In genomic region chr4:121052454-121053323, GRCm38 (mm10) we compare ENCODE assay signal across 9 mouse cellular contexts. TPM values are rescaled to one million over a fixed set of nuclear protein-coding genes. Genes with fewer than 3 reads are reported as not detected.
DNase-seq lines count a peak whose midpoint lies in the region; ATAC-seq lines count a peak whose summit lies in the region.
"Had no signal": no experiment of that assay in that cellular context is flagged by ENCODE, and none has a peak within 500 bp of the region (broad histone marks: within the 10 kb centered on the region; RNA-seq: fewer than 3 reads in every experiment).

No protein-coding gene starts in this region.

- peak overlapping the region; percentile 58 for H3K4me2 ChIP-seq in heart, embryonic 12.5 days
- H3K4me2 ChIP-seq in embryonic facial prominence, embryonic 14.5 days (ENCODE audit: low read depth, low read length): peak overlapping the region; percentile 34
- peak overlapping the region; percentile 34 for H3K4me2 ChIP-seq in midbrain, embryonic 11.5 days

- no peaks in the 10 kb centered on the region for H3K36me3 ChIP-seq in heart, embryonic 12.5 days
- peaks cover 29% of the 10 kb centered on the region; the same call in 1 of the 2 replicates for H3K36me3 ChIP-seq in embryonic facial prominence, embryonic 14.5 days (ENCODE audit: control insufficient read depth, insufficient read depth, low read length)
- H3K36me3 ChIP-seq in midbrain, embryonic 11.5 days (ENCODE audit: control insufficient read depth, insufficient read depth, low read length): no peaks in the 10 kb centered on the region

- H3K9me3 ChIP-seq in heart, embryonic 12.5 days (replicated peaks): no peaks in the 10 kb centered on the region
- H3K9me3 ChIP-seq in embryonic facial prominence, embryonic 14.5 days (ENCODE audit: control insufficient read depth, low read length): no peaks in the 10 kb centered on the region
- H3K9me3 ChIP-seq in midbrain, embryonic 11.5 days (ENCODE audit: control insufficient read depth, low read length): no peaks in the 10 kb centered on the region

- peak overlapping the region; percentile 44; the same call in 1 of the 2 replicates for H3K9ac ChIP-seq in heart, embryonic 12.5 days
- 0 out of 2 replicates have a peak overlapping the region, but pooled peaks have one; percentile 0 for H3K9ac ChIP-seq in embryonic facial prominence, embryonic 14.5 days (ENCODE audit: low read depth, low read length)
- H3K9ac ChIP-seq in midbrain, embryonic 11.5 days (ENCODE audit: low read length): no peak overlapping the region; the same call in 1 of the 2 replicates

- WGBS in heart, embryonic 12.5 days: 10% methylated on average over 35 of the region's 35 CpGs
- 15% methylated on average over 35 of the region's 35 CpGs for WGBS in embryonic facial prominence, embryonic 14.5 days
- WGBS in midbrain, embryonic 11.5 days: 8% methylated on average over 34 of the region's 35 CpGs

- peak; percentile 34; the same call in 1 of the 2 replicates for ATAC-seq in heart, embryonic 12.5 days (ENCODE audit: insufficient number of reproducible peaks, low FRiP score)
- peak; percentile 42; the same call in 1 of the 2 replicates for ATAC-seq in embryonic facial prominence, embryonic 14.5 days (ENCODE audit: low read depth)
- peak; percentile 41; the same call in 1 of the 2 replicates for ATAC-seq in midbrain, embryonic 11.5 days (ENCODE audit: low FRiP score)

- H3K4me3 ChIP-seq in heart, embryonic 12.5 days: peak overlapping the region; percentile 18
- H3K4me3 ChIP-seq in embryonic facial prominence, embryonic 14.5 days (ENCODE audit: low read depth, low read length): peak overlapping the region; percentile 17; the same call in 1 of the 2 replicates
- H3K4me3 ChIP-seq in midbrain, embryonic 11.5 days (ENCODE audit: low read depth, low read length): no peak overlapping the region

- no peak overlapping the region for H3K27ac ChIP-seq in heart, embryonic 12.5 days (ENCODE audit: poor library complexity, severe bottlenecking)
- no peak overlapping the region for H3K27ac ChIP-seq in embryonic facial prominence, embryonic 14.5 days (replicated peaks; ENCODE audit: low read depth, low read length)
- no peak overlapping the region for H3K27ac ChIP-seq in midbrain, embryonic 11.5 days (ENCODE audit: low read depth, low read length)

- peaks cover 14% of the 10 kb centered on the region for H3K4me1 ChIP-seq in heart, embryonic 12.5 days (replicated peaks)
- no peaks in the 10 kb centered on the region for H3K4me1 ChIP-seq in embryonic facial prominence, embryonic 14.5 days (ENCODE audit: control insufficient read depth, insufficient read depth, low read length)
- H3K4me1 ChIP-seq in midbrain, embryonic 11.5 days (ENCODE audit: control insufficient read depth, insufficient read depth, low read length): peaks cover 5% of the 10 kb centered on the region; the same call in 1 of the 2 replicates

- DNase-seq in heart, adult 8-10 months (ENCODE audit: low spot score): no peak
- peak; percentile 45 for DNase-seq in R1 (ENCODE audit: low read depth, low spot score)
- peak; percentile 29 for DNase-seq in embryonic facial prominence, embryonic 14.5 days (ENCODE audit: low spot score)
- DNase-seq in midbrain, embryonic 11.5 days (ENCODE audit: low spot score, missing footprints): peak; percentile 86
- DNase-seq in layer of hippocampus, postnatal 10 days (ENCODE audit: low spot score in 2 of 2): no peak
- DNase-seq in adrenal gland, adult 2 months: no peak
- DNase-seq in urinary bladder, adult 2 months (ENCODE audit: low spot score): no peak

- H3K27me3 ChIP-seq in heart, embryonic 12.5 days (replicated peaks): peaks cover 13% of the 10 kb centered on the region
- no peaks in the 10 kb centered on the region for H3K27me3 ChIP-seq in embryonic facial prominence, embryonic 14.5 days (replicated peaks; ENCODE audit: control insufficient read depth, insufficient read depth, low read length)
- peaks cover 14% of the 10 kb centered on the region for H3K27me3 ChIP-seq in midbrain, embryonic 11.5 days (ENCODE audit: control insufficient read depth, insufficient read depth, low read length)

RNA-seq across cellular contexts. Expression of gene Col9a2, which starts 13.5 kb away (rescaled TPM):
- polyA plus RNA-seq in heart, embryonic 12.5 days (2016; fragmentation: Nextera tagmentation; extraction: Ambion mirVana): 10.9 and 11.6 TPM in 2 replicates
- not detected for total RNA-seq in heart, adult 8-10 months (2022)
- 46.4 and 71.1 TPM in 2 replicates for polyA plus RNA-seq in embryonic facial prominence, embryonic 14.5 days (2014; fragmentation: Nextera tagmentation; extraction: Ambion mirVana)
- polyA plus RNA-seq in midbrain, embryonic 11.5 days (2014; fragmentation: Nextera tagmentation; extraction: Ambion mirVana): 2.3 TPM in 2 replicates
- total RNA-seq in layer of hippocampus, postnatal 10 days (2021): 10 to 100 TPM in 1 of 2 experiments, 1 to 10 TPM in 1; 8.7 to 11.4 TPM
- under 1 TPM; 0.21 to 0.23 TPM for total RNA-seq in adrenal gland, adult 2 months (2021)
- polyA plus RNA-seq in adrenal gland, adult 2 months (2012; rRNA removed): 0.47 and 0.76 TPM in 2 replicates
- 0.17 and 0.21 TPM in 2 replicates for polyA plus RNA-seq in urinary bladder, adult 2 months (2012; rRNA removed)

RNA-seq across cellular contexts. Expression of gene Smap2, which starts 35.6 kb away (rescaled TPM):
- polyA plus RNA-seq in heart, embryonic 12.5 days (2016; fragmentation: Nextera tagmentation; extraction: Ambion mirVana): 19.6 and 21.1 TPM in 2 replicates
- total RNA-seq in heart, adult 8-10 months (2022): 10 to 100 TPM; 39.1 to 57.5 (median 49.1) TPM
- 18.4 and 19.2 TPM in 2 replicates for polyA plus RNA-seq in embryonic facial prominence, embryonic 14.5 days (2014; fragmentation: Nextera tagmentation; extraction: Ambion mirVana)
- polyA plus RNA-seq in midbrain, embryonic 11.5 days (2014; fragmentation: Nextera tagmentation; extraction: Ambion mirVana): 17.6 and 18.1 TPM in 2 replicates
- total RNA-seq in layer of hippocampus, postnatal 10 days (2021): 100 to 1,000 TPM; 123 to 131 TPM
- total RNA-seq in adrenal gland, adult 2 months (2021): 10 to 100 TPM; 37.8 to 38.1 TPM
- 14.3 and 20.4 TPM in 2 replicates for polyA plus RNA-seq in adrenal gland, adult 2 months (2012; rRNA removed)
- polyA plus RNA-seq in urinary bladder, adult 2 months (2012; rRNA removed): 13.5 and 17.5 TPM in 2 replicates

RNA-seq across cellular contexts. Expression of gene Zmpste24, which starts 45.4 kb away (rescaled TPM):
- polyA plus RNA-seq in heart, embryonic 12.5 days (2016; fragmentation: Nextera tagmentation; extraction: Ambion mirVana): 30.2 and 30.8 TPM in 2 replicates
- 10 to 100 TPM; 21.7 to 28.5 (median 24.3) TPM for total RNA-seq in heart, adult 8-10 months (2022)
- polyA plus RNA-seq in embryonic facial prominence, embryonic 14.5 days (2014; fragmentation: Nextera tagmentation; extraction: Ambion mirVana): 23.9 and 25.9 TPM in 2 replicates
- 25.9 and 28.6 TPM in 2 replicates for polyA plus RNA-seq in midbrain, embryonic 11.5 days (2014; fragmentation: Nextera tagmentation; extraction: Ambion mirVana)
- 10 to 100 TPM; 23.3 to 24.4 TPM for total RNA-seq in layer of hippocampus, postnatal 10 days (2021)
- 10 to 100 TPM; 45.1 to 55.6 TPM for total RNA-seq in adrenal gland, adult 2 months (2021)
- polyA plus RNA-seq in adrenal gland, adult 2 months (2012; rRNA removed): 16.2 and 19.7 TPM in 2 replicates
- 26.4 and 31.9 TPM in 2 replicates for polyA plus RNA-seq in urinary bladder, adult 2 months (2012; rRNA removed)

RNA-seq across cellular contexts. Expression of gene Tmco2, which starts 56.3 kb away (rescaled TPM):
- not detected in 2 replicates for polyA plus RNA-seq in heart, embryonic 12.5 days (2016; fragmentation: Nextera tagmentation; extraction: Ambion mirVana)
- total RNA-seq in heart, adult 8-10 months (2022): not detected
- polyA plus RNA-seq in embryonic facial prominence, embryonic 14.5 days (2014; fragmentation: Nextera tagmentation; extraction: Ambion mirVana): not detected in 2 replicates
- polyA plus RNA-seq in midbrain, embryonic 11.5 days (2014; fragmentation: Nextera tagmentation; extraction: Ambion mirVana): not detected in 2 replicates
- total RNA-seq in layer of hippocampus, postnatal 10 days (2021): not detected
- not detected for total RNA-seq in adrenal gland, adult 2 months (2021)
- polyA plus RNA-seq in adrenal gland, adult 2 months (2012; rRNA removed): not detected in 2 replicates
- polyA plus RNA-seq in urinary bladder, adult 2 months (2012; rRNA removed): not detected in 2 replicates
- total RNA-seq: left cerebral cortex, postnatal 25 days had no signal

Comparison
In these comparisons a context has a peak if more than half of its experiments do, and no peak if none do; other contexts are left out.
1. DNase-seq: peak in R1 (single experiment), embryonic facial prominence, embryonic 14.5 days (single experiment) and midbrain, embryonic 11.5 days (single experiment); none in heart, adult 8-10 months (single experiment), layer of hippocampus, postnatal 10 days (0 of 2), adrenal gland, adult 2 months (single experiment) and urinary bladder, adult 2 months (single experiment).
2. Peak in every context shown above with its lines, with median percentiles within 50 percentile points of each other: ATAC-seq and H3K4me2 ChIP-seq.